Mouse (Mus musculus): ENCODE measurements around the gene Gm14819. TPM values are rescaled to one million over a fixed set of nuclear protein-coding genes. Genes with fewer than 3 reads are reported as not detected.

Gm14819 gene
- not detected for polyA plus RNA-seq (2017; shearing (Covaris generic))

DNA sequence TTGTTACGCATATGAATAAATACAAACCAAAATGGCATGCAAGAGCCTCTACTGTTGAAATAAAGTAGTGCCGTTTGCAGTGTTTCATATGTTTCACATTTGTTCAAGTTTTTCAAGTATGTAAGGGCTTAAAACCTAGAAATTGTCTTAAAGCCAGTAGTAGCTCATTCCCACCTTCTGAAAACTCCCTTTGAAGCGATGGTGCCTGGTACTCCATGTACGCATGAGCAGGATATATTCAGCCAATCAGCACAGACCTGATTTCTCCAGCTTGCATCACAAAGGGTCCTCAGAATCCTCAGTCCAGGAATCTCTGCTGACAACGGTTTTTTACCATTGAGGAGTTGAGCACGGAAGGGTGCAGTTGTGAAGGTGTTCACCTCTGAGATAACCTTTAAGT, at the start of gene Gm14819:
Gene Gm14819 (plus strand): TSS at position 301 of the 400 bp plus-strand sequence.

